Mouse (Mus musculus): Measurements from ENCODE around the gene Fkbp1a. TPM values are rescaled to one million over a fixed set of nuclear protein-coding genes. Genes with fewer than 3 reads are reported as not detected.

The Fkbp1a gene
- polyA plus RNA-seq, 1 experiment from 2014 or later, result 128 TPM

GRCm38 (mm10) chr2:151609974-151610373 lies 67.7 kb downstream of the Fkbp1a start:
- Histone ChIP-seq H3K27ac (ENCODE audit: low read depth) (no peak overlapping the region), H3K4me3 (ENCODE audit: low read depth, low read length) (no peak overlapping the region), H3K36me3 (replicated peaks; ENCODE audit: insufficient read depth, low read length) (no peaks in the 10 kb centered on the region), H3K4me1 (ENCODE audit: insufficient read depth) (no peaks in the 10 kb centered on the region), H3K9me3 (ENCODE audit: low read length) (no peaks in the 10 kb centered on the region), H3K4me2 (ENCODE audit: low read depth, low read length) (no peak overlapping the region), H3K9ac (replicated peaks) (no peak overlapping the region), H3K27me3 (ENCODE audit: insufficient read depth, low read length) (no peaks in the 10 kb centered on the region)
- no peak for ATAC-seq
- DNase-seq, result no peak
- TF ChIP-seq EP300 (IDR thresholded peaks at IDR 0.05; ENCODE audit: low read depth) (no peak), CTCF (IDR thresholded peaks at IDR 0.05; ENCODE audit: low read depth) (no peak)
- WGBS (ENCODE audit: insufficient replicate concordance), result 55% methylated on average over 3 of the region's 3 CpGs

Other genes with a start within 250 kb of the Fkbp1a start
- not detected in 2 replicates for gene 4921509C19Rik, start 66.3 kb upstream of the Fkbp1a start, polyA plus RNA-seq (2015; fragmentation: Nextera tagmentation; extraction: Ambion mirVana)
- gene Nsfl1c, start 48.3 kb upstream of the Fkbp1a start, polyA plus RNA-seq (2015; fragmentation: Nextera tagmentation; extraction: Ambion mirVana), result 49.8 and 52.9 TPM in 2 replicates
- gene Sdcbp2, start 30.1 kb downstream of the Fkbp1a start, polyA plus RNA-seq (2015; fragmentation: Nextera tagmentation; extraction: Ambion mirVana), result 0.20 TPM in 2 replicates
- gene Snph, start 90.1 kb downstream of the Fkbp1a start, polyA plus RNA-seq (2015; fragmentation: Nextera tagmentation; extraction: Ambion mirVana), result not detected in 2 replicates
- not detected in 2 replicates for gene Rad21l, start 126.0 kb downstream of the Fkbp1a start, polyA plus RNA-seq (2015; fragmentation: Nextera tagmentation; extraction: Ambion mirVana)
- 0.07 TPM in 1 of 2 replicates, not detected in the other for gene Tmem74b, start 159.5 kb downstream of the Fkbp1a start, polyA plus RNA-seq (2015; fragmentation: Nextera tagmentation; extraction: Ambion mirVana)
- gene Psmf1, start 201.7 kb downstream of the Fkbp1a start, polyA plus RNA-seq (2015; fragmentation: Nextera tagmentation; extraction: Ambion mirVana), result 53.6 and 54.2 TPM in 2 replicates

Data from liver, postnatal 0 days (tissue).